10 mouse cellular contexts compared by ENCODE assay signal in the genomic region with DNA sequence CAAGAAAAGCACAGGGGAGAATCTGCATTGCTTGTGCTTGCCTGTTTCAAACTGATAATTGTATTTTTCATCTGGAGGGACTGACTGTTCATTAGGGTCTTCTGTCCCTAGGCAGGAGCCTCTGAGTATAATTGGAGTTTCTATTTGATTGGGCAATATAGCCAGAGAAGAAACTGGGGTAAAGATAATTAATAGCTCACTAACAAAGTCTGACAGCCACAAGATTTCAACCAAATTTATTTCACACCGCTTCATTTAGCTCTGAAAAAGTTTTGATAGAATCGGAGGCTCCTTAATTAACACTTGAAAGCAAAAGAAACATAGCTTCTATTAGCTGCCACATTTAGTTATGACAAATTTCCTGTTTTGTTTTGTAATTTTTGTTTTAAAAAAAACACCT. TPM values are rescaled to one million over a fixed set of nuclear protein-coding genes. Genes with fewer than 3 reads are reported as not detected.
DNase-seq lines count a peak whose midpoint lies in the region; ATAC-seq lines count a peak whose summit lies in the region.
"Had no signal": no experiment of that assay in that cellular context is flagged by ENCODE, and none has a peak within 500 bp of the region (broad histone marks: within the 10 kb centered on the region; RNA-seq: fewer than 3 reads in every experiment).

No protein-coding gene starts in this region.

- H3K9me3 ChIP-seq in heart, embryonic 13.5 days, result no peaks in the 10 kb centered on the region
- H3K9me3 ChIP-seq in embryonic facial prominence, embryonic 10.5 days, result no peaks in the 10 kb centered on the region
- no peaks in the 10 kb centered on the region for H3K9me3 ChIP-seq in hindbrain, embryonic 12.5 days (replicated peaks)
- no peaks in the 10 kb centered on the region for H3K9me3 ChIP-seq in midbrain, embryonic 14.5 days (ENCODE audit: control insufficient read depth, low read length)

- H3K4me2 ChIP-seq in heart, embryonic 13.5 days, result peak overlapping the region; percentile 75
- peak overlapping the region; percentile 59 for H3K4me2 ChIP-seq in hindbrain, embryonic 12.5 days (replicated peaks)
- H3K4me2 ChIP-seq in midbrain, embryonic 14.5 days (ENCODE audit: low read length), result peak overlapping the region; percentile 55

- H3K4me3 ChIP-seq in heart, embryonic 13.5 days, result peak overlapping the region; percentile 76
- H3K4me3 ChIP-seq in embryonic facial prominence, embryonic 10.5 days, result peak overlapping the region; percentile 68
- H3K4me3 ChIP-seq in hindbrain, embryonic 12.5 days, result peak overlapping the region; percentile 31
- H3K4me3 ChIP-seq in midbrain, embryonic 14.5 days (replicated peaks; ENCODE audit: low read depth, low read length), result peak overlapping the region; percentile 70

- intact Hi-C loops in heart, postnatal 25 days (cut with DNase I), result loop anchor here (5.0 kb wide), 1 partner anchor 1583 kb away; no protein-coding TSS in a partner anchor
- intact Hi-C loops in left cerebral cortex, postnatal 14 days (cut with DNase I), result loop anchor here (10.0 kb wide), 3 partner anchors 134 to 726 kb away; no protein-coding TSS in a partner anchor

- peak overlapping the region; percentile 78 for H3K9ac ChIP-seq in heart, embryonic 13.5 days
- peak overlapping the region; percentile 39 for H3K9ac ChIP-seq in hindbrain, embryonic 12.5 days
- H3K9ac ChIP-seq in midbrain, embryonic 14.5 days (replicated peaks; ENCODE audit: low read length), result peak overlapping the region; percentile 49
- H3K9ac ChIP-seq: liver, embryonic 14.5 days had no signal

- H3K27me3 ChIP-seq in heart, embryonic 13.5 days (replicated peaks), result 0 out of 2 replicates have a peak, but pooled peaks cover under 1% of the 10 kb centered on the region
- peaks cover 8% of the 10 kb centered on the region; the same call in 1 of the 2 replicates for H3K27me3 ChIP-seq in embryonic facial prominence, embryonic 10.5 days (replicated peaks; ENCODE audit: low read depth, poor library complexity, severe bottlenecking)
- H3K27me3 ChIP-seq in hindbrain, embryonic 12.5 days, result peaks cover under 1% of the 10 kb centered on the region; the same call in 1 of the 2 replicates
- H3K27me3 ChIP-seq in midbrain, embryonic 14.5 days (ENCODE audit: control insufficient read depth, insufficient read depth, low read length), result no peaks in the 10 kb centered on the region

- WGBS in heart, embryonic 13.5 days, result 43% methylated on average over 2 of the region's 2 CpGs
- WGBS in embryonic facial prominence, embryonic 10.5 days, result 28% methylated on average over 2 of the region's 2 CpGs
- WGBS in hindbrain, embryonic 12.5 days, result 24% methylated on average over 2 of the region's 2 CpGs
- WGBS in midbrain, embryonic 14.5 days, result 4% methylated on average over 2 of the region's 2 CpGs

- no peaks in the 10 kb centered on the region for H3K36me3 ChIP-seq in heart, embryonic 13.5 days
- peaks cover 4% of the 10 kb centered on the region for H3K36me3 ChIP-seq in embryonic facial prominence, embryonic 10.5 days (replicated peaks)
- H3K36me3 ChIP-seq in hindbrain, embryonic 12.5 days, result no peaks in the 10 kb centered on the region
- H3K36me3 ChIP-seq in midbrain, embryonic 14.5 days (ENCODE audit: control insufficient read depth, insufficient read depth, low read length), result no peaks in the 10 kb centered on the region

- no peak for ATAC-seq in heart, embryonic 13.5 days (ENCODE audit: extremely low read depth, insufficient number of reproducible peaks, low FRiP score, low TSS enrichment)
- no peak for ATAC-seq in hindbrain, embryonic 12.5 days (ENCODE audit: low FRiP score)
- ATAC-seq in midbrain, embryonic 14.5 days (ENCODE audit: low FRiP score, low TSS enrichment), result 0 out of 2 replicates have a peak, but pooled peaks have one; percentile 9
- ATAC-seq: activated CD4-positive, CD25-positive, alpha-beta regulatory T cell, adult 4 months had no signal

- DNase-seq in heart, postnatal 25 days (ENCODE audit: low spot score), result no peak
- no peak for DNase-seq in embryonic facial prominence, embryonic 10.5 days (ENCODE audit: low spot score)
- peak; percentile 56 for DNase-seq in midbrain, embryonic 14.5 days
- DNase-seq in B cell, adult 2 months, result no peak
- no peak for DNase-seq in c-Kit-positive CD71-positive TER-119-positive erythroid progenitor cells, embryonic 14.5 days (ENCODE audit: low spot score)
- DNase-seq in left cerebral cortex, postnatal 14 days (ENCODE audit: low spot score in 2 of 2), result no peak

- 0 out of 2 replicates have a peak overlapping the region, but pooled peaks have one; percentile 25 for H3K27ac ChIP-seq in heart, embryonic 13.5 days (replicated peaks)
- H3K27ac ChIP-seq in embryonic facial prominence, embryonic 10.5 days (replicated peaks), result peak overlapping the region; percentile 78
- H3K27ac ChIP-seq in hindbrain, embryonic 12.5 days, result peak overlapping the region; percentile 71
- H3K27ac ChIP-seq in midbrain, embryonic 14.5 days (replicated peaks; ENCODE audit: low read depth, low read length), result peak overlapping the region; percentile 78
- H3K27ac ChIP-seq: liver, embryonic 14.5 days had no signal

- peaks cover 39% of the 10 kb centered on the region for H3K4me1 ChIP-seq in heart, embryonic 13.5 days
- H3K4me1 ChIP-seq in embryonic facial prominence, embryonic 10.5 days, result peaks cover 39% of the 10 kb centered on the region
- peaks cover 16% of the 10 kb centered on the region for H3K4me1 ChIP-seq in hindbrain, embryonic 12.5 days
- H3K4me1 ChIP-seq in midbrain, embryonic 14.5 days (ENCODE audit: control insufficient read depth, insufficient read depth, low read length), result peaks cover 29% of the 10 kb centered on the region

RNA-seq across cellular contexts. Expression of gene Flrt3, which starts 2.2 kb away (rescaled TPM):
- 22.0 and 22.6 TPM in 2 replicates for polyA plus RNA-seq in heart, embryonic 13.5 days (2015; fragmentation: Nextera tagmentation; extraction: Ambion mirVana)
- total RNA-seq in heart, postnatal 25 days (2021), result under 1 TPM; 0.50 to 0.75 TPM
- polyA plus RNA-seq in embryonic facial prominence, embryonic 10.5 days (2016; fragmentation: Nextera tagmentation; extraction: Ambion mirVana), result 57.6 and 66.9 TPM in 2 replicates
- polyA plus RNA-seq in hindbrain, embryonic 12.5 days (2016; fragmentation: Nextera tagmentation; extraction: Ambion mirVana), result 44.3 and 47.6 TPM in 2 replicates
- 39.5 and 62.5 TPM in 2 replicates for polyA plus RNA-seq in midbrain, embryonic 14.5 days (2014; fragmentation: Nextera tagmentation; extraction: Ambion mirVana)
- 10 to 100 TPM; 29.2 to 31.9 TPM for total RNA-seq in left cerebral cortex, postnatal 14 days (2021)

Comparison
In these comparisons a context has a peak if more than half of its experiments do, and no peak if none do; other contexts are left out.
1. H3K27ac ChIP-seq: peak in every context shown above with its lines; median percentile 78 in embryonic facial prominence, embryonic 10.5 days; 78 in midbrain, embryonic 14.5 days; 71 in hindbrain, embryonic 12.5 days; 25 in heart, embryonic 13.5 days.